Mouse (Mus musculus): ENCODE data around the gene Trappc1.

GRCm38 (mm10) chr11:69357690-69358089, 33.9 kb downstream of the Trappc1 start:
- TF ChIP-seq CTCF (IDR thresholded peaks at IDR 0.05; ENCODE audit: low read depth) (no peak), EP300 (IDR thresholded peaks at IDR 0.05; ENCODE audit: low read depth) (no peak)
